Mouse (Mus musculus): ENCODE data around the gene Mapkapk3.
A peak's percentile ranks its signal among the peaks of the same experiment; 100 is the strongest.

- TF ChIP-seq POLR2A (IDR thresholded peaks at IDR 0.05; ENCODE audit: insufficient read depth, low read depth, low read length) (no peak), CTCF (IDR thresholded peaks at IDR 0.05) (peak; percentile 28; the same call in 1 of the 2 replicates), EP300 (IDR thresholded peaks at IDR 0.05; ENCODE audit: insufficient read depth, low read depth, low read length) (no peak)
These were observed 58.6 kb downstream of the Mapkapk3 start for GRCm38 (mm10) chr9:107230991-107231538.

Measured in heart, adult 2 months (tissue).